Mouse (Mus musculus) left cerebral cortex, postnatal 36 days (tissue): ENCODE measurements around the gene Eloa. TPM values are rescaled to one million over a fixed set of nuclear protein-coding genes. Genes with fewer than 3 reads are reported as not detected.

Experiments
- DNase-seq, 2 experiments: peaks; one replicate each; pipeline ENCODE4 v3.0.0; 2021 to 2022; ENCODE audit warnings: low spot score in 2 of 2, mixed read lengths in 1 of 2
- intact Hi-C: fragments of 180-260 bp; cut with DNase I; formaldehyde crosslinking; loops from one replicate; pipeline ENCODE4 v1.15.1; 2025
- total RNA-seq, 2 experiments: library from RNA; stranded (reverse); gene quantifications; 2 replicates each; pipeline ENCODE4 v1.2.3; 2021

The Eloa gene
- total RNA-seq, 2 experiments from 2014 or later: 27.7 to 29.4 TPM

- intact Hi-C loops: no loop called here
- no peak for DNase-seq
These were observed 13.5 kb upstream of the Eloa start for GRCm38 (mm10) chr4:136035078-136035477.

- no peak for DNase-seq
- intact Hi-C loops: no loop called here
These were observed 11.7 kb upstream of the Eloa start for GRCm38 (mm10) chr4:136033231-136033630.

GRCm38 (mm10) chr4:136030968-136031909, 9.7 kb upstream of the Eloa start:
- intact Hi-C loops: no loop called here
- DNase-seq: no peak

GRCm38 (mm10) chr4:136028689-136029088, 7.1 kb upstream of the Eloa start:
- intact Hi-C loops: no loop called here
- DNase-seq: no peak

GRCm38 (mm10) chr4:136028132-136028564, 6.6 kb upstream of the Eloa start:
- intact Hi-C loops: no loop called here
- DNase-seq: no peak

- intact Hi-C loops: no loop called here
- no peak for DNase-seq
These were observed 6.0 kb upstream of the Eloa start for GRCm38 (mm10) chr4:136027416-136028131.

GRCm38 (mm10) chr4:136025350-136025749, 3.8 kb upstream of the Eloa start:
- DNase-seq: no peak
- intact Hi-C loops: no loop called here

GRCm38 (mm10) chr4:136022924-136023323, 1.4 kb upstream of the Eloa start:
- DNase-seq: no peak
- intact Hi-C loops: loop anchor here (5.0 kb wide), 1 partner anchor 36 kb away; the partner anchor contains the start of gene Pithd1

GRCm38 (mm10) chr4:136020743-136021548, 617 bp downstream of the Eloa start:
- intact Hi-C loops: loop anchor here (5.0 kb wide), 1 partner anchor 34 kb away; the partner anchor contains the start of gene Pithd1
- DNase-seq: peak in 1 of 2 experiments; percentile 7

- no peak for DNase-seq
- intact Hi-C loops: no loop called here
These were observed 5.4 kb downstream of the Eloa start for GRCm38 (mm10) chr4:136016059-136016602.

- DNase-seq: no peak
- intact Hi-C loops: no loop called here
These were observed 11.0 kb downstream of the Eloa start for GRCm38 (mm10) chr4:136010586-136010985.

GRCm38 (mm10) chr4:136008782-136009447, 12.6 kb downstream of the Eloa start:
- no peak for DNase-seq
- intact Hi-C loops: no loop called here

GRCm38 (mm10) chr4:136006821-136007220, 14.7 kb downstream of the Eloa start:
- intact Hi-C loops: no loop called here
- no peak for DNase-seq

- no peak for DNase-seq
- intact Hi-C loops: no loop called here
These were observed 16.6 kb downstream of the Eloa start for GRCm38 (mm10) chr4:136004921-136005320.

- intact Hi-C loops: no loop called here
- no peak for DNase-seq
These were observed 17.4 kb downstream of the Eloa start for GRCm38 (mm10) chr4:136004107-136004675.

GRCm38 (mm10) chr4:135995118-135995517, 26.4 kb downstream of the Eloa start:
- DNase-seq: no peak
- intact Hi-C loops: no loop called here

- intact Hi-C loops: no loop called here
- DNase-seq: no peak
These were observed 27.6 kb downstream of the Eloa start for GRCm38 (mm10) chr4:135993941-135994340.

- DNase-seq: no peak
- intact Hi-C loops: loop anchor here (5.0 kb wide), 1 partner anchor 35 kb away; the partner anchor contains the start of gene Eloa
These were observed 33.8 kb downstream of the Eloa start for GRCm38 (mm10) chr4:135987714-135988113.
